Mouse (Mus musculus) midbrain, embryonic 11.5 days (tissue): ENCODE data around the gene Fam180a. TPM values are rescaled to one million over a fixed set of nuclear protein-coding genes. Genes with fewer than 3 reads are reported as not detected.
A peak's percentile ranks its signal among the peaks of the same experiment; 100 is the strongest.

ENCODE experiments used
- ATAC-seq: fragments of 200-750 bp; cut with Nextera tagmentation; 2 replicates; pipeline ENCODE4 v1.8.0; 2017; ENCODE audit warnings: moderate TSS enrichment, moderate library complexity; ENCODE audit not compliant: low FRiP score
- DNase-seq: peaks from one replicate; pipeline ENCODE4 v3.0.0; 2015; ENCODE audit warnings: low spot score; ENCODE audit errors: missing footprints
- H3K27ac ChIP-seq: fragments of 300-500 bp; sonication (generic); 2 replicates; pipeline ENCODE4 v1.5.1; 2014; ENCODE audit warnings: low read depth, low read length
- H3K27me3 ChIP-seq: fragments of 300-500 bp; sonication (generic); 2 replicates; pipeline ENCODE4 v1.6.1; 2014; ENCODE audit warnings: mild to moderate bottlenecking, low read length, moderate library complexity, mixed read lengths; ENCODE audit not compliant: control insufficient read depth, insufficient read depth
- H3K36me3 ChIP-seq: fragments of 300-500 bp; sonication (generic); 2 replicates; pipeline ENCODE4 v1.6.1; 2014; ENCODE audit warnings: mild to moderate bottlenecking, low read length, moderate library complexity, mixed read lengths; ENCODE audit not compliant: control insufficient read depth, insufficient read depth
- H3K4me1 ChIP-seq: fragments of 300-500 bp; sonication (generic); 2 replicates; pipeline ENCODE4 v1.6.1; 2014; ENCODE audit warnings: low read length; ENCODE audit not compliant: control insufficient read depth, insufficient read depth
- H3K4me2 ChIP-seq: fragments of 300-500 bp; sonication (generic); 2 replicates; pipeline ENCODE4 v1.6.1; 2014; ENCODE audit warnings: mild to moderate bottlenecking, moderate library complexity
- H3K4me3 ChIP-seq: fragments of 300-500 bp; sonication (generic); 2 replicates; pipeline ENCODE4 v1.5.1; 2014; ENCODE audit warnings: low read depth, low read length
- H3K9ac ChIP-seq: fragments of 300-500 bp; sonication (generic); 2 replicates; pipeline ENCODE4 v1.6.1; 2014; ENCODE audit warnings: low read length
- H3K9me3 ChIP-seq: fragments of 300-500 bp; sonication (generic); 2 replicates; pipeline ENCODE4 v1.6.1; 2016; ENCODE audit warnings: low read length; ENCODE audit not compliant: control insufficient read depth
- WGBS: fragments of 180-500 bp; shearing (Covaris S2); extraction: QIAGEN DNeasy Blood & Tissue Kit; methylation state at CpG from one replicate; pipeline ENCODE4 v1.1.7; 2014; 5-methylcytosine and 5-hydroxymethylcytosine counted together
- polyA plus RNA-seq: library from polyadenylated mRNA; unstranded; fragments of >200 nt; fragmentation: Nextera tagmentation; extraction: Ambion mirVana; gene quantifications from 2 replicates; pipeline ENCODE4 v1.2.1, GENCODE M21; 2014

The Fam180a gene
- polyA plus RNA-seq, 1 experiment from 2014 or later, result not detected

DNA sequence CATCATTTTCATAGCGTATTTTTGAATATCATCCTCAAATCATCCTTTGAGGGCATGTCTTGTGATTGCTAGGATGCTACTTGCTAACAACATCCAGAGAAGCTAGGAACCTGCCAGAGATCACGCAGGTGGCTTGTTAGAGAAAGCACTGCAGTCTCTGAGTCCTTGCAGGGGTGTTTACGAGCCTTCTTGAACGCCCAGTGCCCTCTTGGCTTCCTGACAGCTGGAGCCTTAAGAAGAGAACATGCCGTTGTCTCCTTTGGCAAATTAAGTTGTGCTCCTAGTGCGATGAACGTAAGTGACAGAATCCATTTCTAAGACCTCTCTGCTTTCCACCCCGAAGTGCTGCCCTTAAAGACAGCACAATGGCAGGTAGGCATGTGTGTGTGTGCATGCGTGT lies 1.6 kb downstream of the Fam180a start:
- Histone ChIP-seq H3K36me3 (no peaks in the 10 kb centered on the region), H3K4me1 (no peaks in the 10 kb centered on the region), H3K4me2 (no peak overlapping the region), H3K4me3 (no peak overlapping the region), H3K27me3 (no peaks in the 10 kb centered on the region), H3K27ac (no peak overlapping the region), H3K9me3 (no peaks in the 10 kb centered on the region), H3K9ac (no peak overlapping the region)
- peak; percentile 39 for DNase-seq
- no peak for ATAC-seq
- WGBS, result 82% methylated on average over 9 of the region's 9 CpGs

DNA sequence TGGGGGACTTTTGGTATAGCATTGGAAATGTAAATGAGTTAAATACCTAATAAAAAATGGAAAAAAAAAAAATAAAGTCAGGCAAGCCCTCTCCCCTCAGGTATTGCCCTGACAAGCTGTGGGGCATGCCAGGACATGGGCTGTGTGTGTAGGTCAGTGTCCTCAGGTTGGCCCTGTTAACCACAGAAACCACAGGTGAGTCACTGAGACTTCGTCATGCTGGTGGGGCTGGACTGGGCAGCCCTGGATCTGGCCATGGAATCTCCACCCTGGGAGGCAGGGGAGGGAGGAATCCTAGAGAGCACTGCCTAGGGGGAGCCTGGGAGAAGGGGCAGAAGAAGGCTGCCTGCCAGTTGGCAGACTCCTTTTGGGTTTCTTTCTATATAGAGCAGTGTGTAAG lies 2.9 kb downstream of the Fam180a start:
- Histone ChIP-seq H3K27ac (no peak overlapping the region), H3K9me3 (no peaks in the 10 kb centered on the region), H3K4me2 (no peak overlapping the region), H3K36me3 (no peaks in the 10 kb centered on the region), H3K9ac (no peak overlapping the region), H3K4me3 (no peak overlapping the region), H3K27me3 (no peaks in the 10 kb centered on the region), H3K4me1 (no peaks in the 10 kb centered on the region)
- no peak for DNase-seq
- 76% methylated on average over 1 of the region's 1 CpGs for WGBS
- ATAC-seq, result no peak

DNA sequence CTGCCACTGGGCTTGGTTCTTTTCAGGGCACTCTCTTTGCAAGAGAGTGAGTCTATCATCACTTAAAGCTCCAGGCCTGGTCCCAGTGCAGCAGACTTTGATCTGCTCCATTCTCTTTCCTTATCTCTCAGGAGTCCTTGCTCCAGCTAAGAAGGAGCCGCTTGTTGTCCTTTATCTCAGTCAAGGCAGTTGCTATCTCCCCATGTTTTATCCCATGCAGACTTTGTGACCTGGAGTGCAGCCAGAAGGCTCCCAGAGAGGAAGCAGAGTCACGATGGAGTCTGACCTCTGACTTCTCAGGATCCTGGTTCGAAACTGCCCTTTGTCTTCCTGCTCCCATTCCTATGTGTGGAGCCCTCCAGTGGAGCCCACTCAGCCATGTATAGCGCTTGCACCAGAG lies 4.8 kb downstream of the Fam180a start:
- ATAC-seq, result no peak
- no peak for DNase-seq
- WGBS, result 80% methylated on average over 4 of the region's 4 CpGs
- H3K36me3 ChIP-seq, result no peaks in the 10 kb centered on the region
- no peaks in the 10 kb centered on the region for H3K4me1 ChIP-seq
- H3K4me3 ChIP-seq, result no peak overlapping the region
- H3K9ac ChIP-seq, result no peak overlapping the region
- no peaks in the 10 kb centered on the region for H3K9me3 ChIP-seq
- H3K27ac ChIP-seq, result no peak overlapping the region
- no peak overlapping the region for H3K4me2 ChIP-seq
- no peaks in the 10 kb centered on the region for H3K27me3 ChIP-seq

DNA sequence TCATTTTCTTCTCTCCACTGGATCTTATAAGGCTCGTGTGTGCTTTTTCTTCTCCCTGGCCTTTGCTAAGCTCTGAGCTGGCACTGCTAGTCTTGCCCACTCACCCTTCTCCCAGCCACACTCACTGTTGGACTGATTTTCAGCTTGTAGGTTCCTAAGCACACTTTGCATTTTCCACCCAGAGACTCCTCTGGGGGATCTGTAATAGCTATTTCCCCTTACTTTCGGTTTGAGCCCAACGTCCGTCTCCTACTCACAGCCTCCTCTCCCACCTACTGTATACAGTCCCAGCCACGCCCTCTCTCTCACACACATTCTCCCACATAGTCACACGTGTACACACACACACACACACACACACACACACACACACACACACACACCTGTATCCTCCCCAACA lies 6.1 kb downstream of the Fam180a start:
- H3K27ac ChIP-seq, result no peak overlapping the region
- no peaks in the 10 kb centered on the region for H3K4me1 ChIP-seq
- H3K4me2 ChIP-seq, result no peak overlapping the region
- H3K27me3 ChIP-seq, result no peaks in the 10 kb centered on the region
- no peak overlapping the region for H3K4me3 ChIP-seq
- H3K9me3 ChIP-seq, result no peaks in the 10 kb centered on the region
- WGBS, result 83% methylated on average over 6 of the region's 6 CpGs
- ATAC-seq, result no peak
- H3K36me3 ChIP-seq, result no peaks in the 10 kb centered on the region
- DNase-seq, result no peak
- no peak overlapping the region for H3K9ac ChIP-seq

DNA sequence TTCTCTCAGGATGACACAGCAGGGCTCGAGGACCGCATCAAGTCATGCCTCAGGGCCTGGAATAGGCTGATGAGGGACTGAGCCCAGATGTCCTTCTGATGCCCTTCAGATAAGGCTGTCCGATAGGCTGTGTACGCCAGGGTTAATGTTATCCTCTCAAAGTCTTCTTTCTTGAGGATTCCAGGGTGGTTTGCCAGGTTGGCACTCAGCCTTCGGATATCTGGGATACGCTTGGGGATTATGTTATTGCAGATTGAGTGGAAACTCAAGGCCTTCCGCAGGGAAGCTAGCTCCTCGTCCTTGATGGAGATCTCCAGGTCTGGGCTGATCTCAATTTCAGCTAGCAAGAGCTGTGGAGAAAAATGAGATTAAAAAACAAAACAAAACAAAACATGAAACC lies 12.4 kb downstream of the Fam180a start:
- WGBS, result 91% methylated on average over 8 of the region's 8 CpGs
- Histone ChIP-seq H3K9me3 (no peaks in the 10 kb centered on the region), H3K4me1 (no peaks in the 10 kb centered on the region), H3K4me2 (no peak overlapping the region), H3K9ac (no peak overlapping the region), H3K4me3 (no peak overlapping the region), H3K27me3 (no peaks in the 10 kb centered on the region), H3K36me3 (no peaks in the 10 kb centered on the region), H3K27ac (no peak overlapping the region)
- ATAC-seq (no peak), DNase-seq (no peak)

DNA sequence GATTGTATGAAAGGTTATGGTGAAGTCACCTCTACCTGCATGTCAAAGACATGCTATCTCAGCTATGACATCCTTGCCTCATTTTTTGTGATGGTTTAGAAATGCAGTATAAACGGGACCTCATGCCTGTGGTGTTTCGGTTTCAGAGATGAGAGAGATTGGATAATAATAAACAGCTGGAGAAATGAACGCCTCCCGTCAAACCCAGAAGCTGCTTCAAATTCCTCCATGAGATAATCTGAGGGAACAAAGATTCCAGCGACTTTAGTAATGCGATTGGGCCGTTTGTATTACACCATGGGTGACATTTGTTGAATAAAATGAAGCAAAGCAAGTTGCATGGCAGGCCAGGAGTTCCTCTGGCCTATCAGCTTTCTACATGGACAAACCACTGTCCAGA lies 16.5 kb downstream of the Fam180a start:
- H3K36me3 ChIP-seq, result no peaks in the 10 kb centered on the region
- no peaks in the 10 kb centered on the region for H3K4me1 ChIP-seq
- H3K27ac ChIP-seq, result no peak overlapping the region
- ATAC-seq, result no peak
- no peaks in the 10 kb centered on the region for H3K27me3 ChIP-seq
- 77% methylated on average over 7 of the region's 7 CpGs for WGBS
- no peaks in the 10 kb centered on the region for H3K9me3 ChIP-seq
- no peak overlapping the region for H3K4me2 ChIP-seq
- H3K4me3 ChIP-seq, result no peak overlapping the region
- no peak overlapping the region for H3K9ac ChIP-seq
- no peak for DNase-seq

DNA sequence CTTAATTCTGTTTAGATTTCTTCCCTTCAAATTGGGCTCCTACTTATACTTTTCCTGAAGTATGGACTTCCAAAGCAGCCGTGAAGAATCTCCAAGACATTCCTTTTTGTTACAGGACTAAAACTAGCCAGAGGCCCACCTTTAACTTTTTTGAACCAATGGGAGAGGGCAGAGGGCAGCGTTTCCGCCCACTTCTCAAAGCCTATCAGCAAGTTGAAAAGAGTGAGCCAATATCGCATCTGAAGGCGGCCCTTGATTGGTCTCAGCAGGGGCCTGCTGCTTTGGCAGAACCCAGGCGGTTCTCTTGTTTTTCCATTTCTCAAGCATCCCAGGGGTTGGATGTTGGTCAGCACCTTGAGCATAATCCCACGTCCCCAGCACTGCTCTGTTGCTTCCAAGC lies 17.9 kb downstream of the Fam180a start, which contains the start of gene Slc13a4:
Gene Slc13a4, minus strand, starts transcription at position 95 of the 400 bp plus-strand sequence.
- Histone ChIP-seq H3K36me3 (no peaks in the 10 kb centered on the region), H3K4me1 (no peaks in the 10 kb centered on the region), H3K27ac (no peak within 1 kb of the TSS), H3K27me3 (no peaks in the 10 kb centered on the region), H3K4me2 (no peak within 1 kb of the TSS), H3K4me3 (no peak within 1 kb of the TSS), H3K9ac (no peak within 1 kb of the TSS), H3K9me3 (no peaks in the 10 kb centered on the region)
- DNase-seq (no peak), ATAC-seq (no peak)
- 21% methylated on average over 7 of the region's 7 CpGs for WGBS

DNA sequence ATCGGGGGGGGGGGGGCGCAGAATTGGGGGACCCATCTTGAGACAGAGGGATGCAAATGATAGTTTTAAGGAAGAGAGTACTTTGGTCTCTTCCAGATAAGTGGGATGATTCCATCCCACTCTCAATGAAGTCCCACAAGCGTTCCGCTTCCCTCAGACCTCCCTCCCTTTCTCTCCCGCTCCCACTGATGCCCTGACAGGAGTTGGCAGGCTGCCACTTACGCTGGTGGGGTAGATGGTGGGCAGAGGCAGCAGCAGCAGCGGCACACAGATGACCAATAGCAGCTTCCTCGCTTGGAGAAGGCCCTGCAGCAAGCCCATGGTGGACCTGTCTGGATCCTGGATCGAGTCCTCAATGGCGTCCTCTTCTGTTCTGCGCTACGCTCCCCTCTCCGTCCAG lies 18.8 kb downstream of the Fam180a start:
- H3K27ac ChIP-seq, result no peak overlapping the region
- no peak for ATAC-seq

DNA sequence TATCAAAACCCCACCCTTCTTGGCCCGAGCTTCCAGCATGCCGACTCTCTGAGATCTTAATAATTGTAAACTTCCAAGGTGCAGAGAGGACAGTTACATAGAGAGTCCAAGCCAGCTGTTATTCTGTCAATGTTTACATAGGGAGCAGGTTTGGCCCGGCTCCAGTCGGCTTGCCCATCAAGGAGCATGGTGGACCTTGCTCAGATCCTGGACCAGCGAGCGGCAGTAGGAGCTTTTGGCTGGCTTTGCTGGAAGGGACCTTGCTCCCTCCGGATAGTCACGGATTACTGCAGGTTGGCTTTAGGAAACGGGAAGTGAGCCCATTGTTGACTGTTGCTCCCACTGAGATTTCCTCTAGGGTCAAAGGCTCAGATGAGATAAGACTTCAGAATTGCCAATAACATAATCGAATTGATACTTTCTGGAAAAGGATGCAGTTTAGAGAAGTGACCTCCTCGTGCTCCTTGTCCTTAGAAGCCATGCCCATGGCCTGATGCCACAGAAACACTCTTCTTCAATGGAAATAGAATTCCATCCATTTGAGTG lies 22.5 kb downstream of the Fam180a start:
- Histone ChIP-seq H3K27me3 (no peaks in the 10 kb centered on the region), H3K36me3 (no peaks in the 10 kb centered on the region), H3K9ac (no peak overlapping the region), H3K27ac (no peak overlapping the region), H3K4me2 (no peak overlapping the region), H3K4me1 (no peaks in the 10 kb centered on the region), H3K9me3 (no peaks in the 10 kb centered on the region), H3K4me3 (no peak overlapping the region)
- WGBS, result 83% methylated on average over 11 of the region's 11 CpGs
- DNase-seq (no peak), ATAC-seq (no peak)

More for the DNA sequence above, 18.8 kb downstream of the Fam180a start:
- no peak for DNase-seq
- H3K36me3 ChIP-seq, result no peaks in the 10 kb centered on the region
- 86% methylated on average over 13 of the region's 13 CpGs for WGBS
- H3K4me3 ChIP-seq, result no peak overlapping the region
- H3K4me2 ChIP-seq, result no peak overlapping the region
- H3K9me3 ChIP-seq, result no peaks in the 10 kb centered on the region
- H3K4me1 ChIP-seq, result no peaks in the 10 kb centered on the region
- no peak overlapping the region for H3K9ac ChIP-seq
- no peaks in the 10 kb centered on the region for H3K27me3 ChIP-seq

DNA sequence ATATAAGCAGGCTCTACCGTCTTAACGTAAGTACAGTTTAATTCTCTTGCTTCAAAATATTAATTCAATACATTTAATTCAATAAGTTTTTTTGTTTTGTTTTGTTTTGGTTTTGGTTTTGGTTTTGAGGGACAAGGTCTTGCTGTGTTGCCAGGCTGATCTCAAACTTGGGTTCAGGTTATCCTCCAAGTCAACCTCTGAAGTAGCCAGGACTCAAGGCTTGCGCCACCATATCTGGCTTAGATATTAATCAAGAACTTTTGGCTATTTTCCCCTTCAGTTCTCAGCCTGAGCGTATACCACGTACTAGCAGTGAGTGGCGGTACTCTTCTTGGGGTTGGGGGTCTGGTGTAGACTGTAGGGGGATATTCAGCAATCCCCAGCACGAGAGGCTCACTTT lies 23.4 kb downstream of the Fam180a start:
- Histone ChIP-seq H3K27me3 (no peaks in the 10 kb centered on the region), H3K36me3 (no peaks in the 10 kb centered on the region), H3K4me1 (no peaks in the 10 kb centered on the region), H3K4me2 (no peak overlapping the region), H3K9me3 (no peaks in the 10 kb centered on the region), H3K4me3 (no peak overlapping the region), H3K9ac (no peak overlapping the region), H3K27ac (no peak overlapping the region)
- DNase-seq, result no peak
- WGBS, result 94% methylated on average over 7 of the region's 7 CpGs
- ATAC-seq, result no peak
